Mouse (Mus musculus) B cell, adult (primary cell): ENCODE measurements around the gene Bloc1s2. TPM values are rescaled to one million over a fixed set of nuclear protein-coding genes. Genes with fewer than 3 reads are reported as not detected.

Experiments
- total RNA-seq: library from RNA; stranded (reverse); gene quantifications from 4 replicates; pipeline ENCODE4 v1.2.4, GENCODE M21; 2023; ENCODE audit not compliant: inconsistent age

The Bloc1s2 gene
- 86.7 to 110 TPM (median 93.0 TPM) in 4 replicates for total RNA-seq

GRCm38 (mm10) chr19:44145702-44146567 lies at the start of gene Bloc1s2:
TSS of gene Bloc1s2 (minus strand) at chr19:44146446.

GRCm38 (mm10) chr19:44192342-44192741 lies 46.1 kb upstream of the Bloc1s2 start, which contains the start of gene Pkd2l1:
TSS of gene Pkd2l1 (minus strand) at chr19:44192442.

GRCm38 (mm10) chr19:44135072-44135959 lies 10.9 kb downstream of the Bloc1s2 start, which contains the start of gene Cwf19l1:
TSS of gene Cwf19l1 (minus strand) at chr19:44135876.

GRCm38 (mm10) chr19:44106831-44107660 lies 39.2 kb downstream of the Bloc1s2 start, which contains the start of gene Chuk:
TSS of gene Chuk (minus strand) at chr19:44107480.

Other genes with a start within 250 kb of the Bloc1s2 start
- 8.9 to 10.6 TPM (median 10.1 TPM) in 4 replicates for gene Dnmbp, start 206.3 kb downstream of the Bloc1s2 start, total RNA-seq
- gene Cpn1, start 159.9 kb downstream of the Bloc1s2 start, total RNA-seq, result not detected in 4 replicates
- gene Cyp2c23, start 117.2 kb downstream of the Bloc1s2 start, total RNA-seq, result not detected in 4 replicates
- 20.7 to 22.3 TPM (median 22.1 TPM) in 4 replicates for gene Erlin1, start 76.7 kb downstream of the Bloc1s2 start, total RNA-seq
- gene Chuk, start 39.0 kb downstream of the Bloc1s2 start, total RNA-seq, result 77.9 to 88.7 TPM (median 85.6 TPM) in 4 replicates
- gene Cwf19l1, start 10.6 kb downstream of the Bloc1s2 start, total RNA-seq, result 27.2 to 32.4 TPM (median 30.7 TPM) in 4 replicates
- gene Pkd2l1, start 46.0 kb upstream of the Bloc1s2 start, total RNA-seq, result not detected in 4 replicates
- not detected in 4 replicates for gene Scd3, start 56.8 kb upstream of the Bloc1s2 start, total RNA-seq
- gene Scd2, start 147.2 kb upstream of the Bloc1s2 start, total RNA-seq, result 30.8 to 45.6 TPM (median 37.3 TPM) in 4 replicates
- 1.2 to 2.3 TPM (median 1.4 TPM) in 4 replicates for gene Scd4, start 186.6 kb upstream of the Bloc1s2 start, total RNA-seq